Mouse (Mus musculus) hindbrain, embryonic 16.5 days (tissue): Measurements from ENCODE around the gene Hexb. TPM values are rescaled to one million over a fixed set of nuclear protein-coding genes. Genes with fewer than 3 reads are reported as not detected.

ENCODE experiments used
- ATAC-seq: fragments of 200-750 bp; cut with Nextera tagmentation; 2 replicates; pipeline ENCODE4 v1.8.0; 2017; ENCODE audit warnings: moderate TSS enrichment, moderate library complexity
- H3K27ac ChIP-seq: fragments of 300-500 bp; sonication (generic); 2 replicates; pipeline ENCODE4 v1.5.1; 2014; ENCODE audit warnings: low read depth, mild to moderate bottlenecking, control low read depth, low read length, moderate library complexity
- H3K27me3 ChIP-seq: fragments of 300-500 bp; sonication (generic); replicated peaks from 2 replicates; pipeline ENCODE4 v1.6.1; 2014; ENCODE audit warnings: low read length; ENCODE audit not compliant: control insufficient read depth, insufficient read depth
- H3K36me3 ChIP-seq: fragments of 300-500 bp; sonication (generic); 2 replicates; pipeline ENCODE4 v1.6.1; 2014; ENCODE audit warnings: mild to moderate bottlenecking, low read length, moderate library complexity, mixed read lengths; ENCODE audit not compliant: control insufficient read depth, insufficient read depth
- H3K4me1 ChIP-seq: fragments of 300-500 bp; sonication (generic); 2 replicates; pipeline ENCODE4 v1.6.1; 2014; ENCODE audit warnings: low read depth, low read length; ENCODE audit not compliant: control insufficient read depth, insufficient read depth
- H3K4me2 ChIP-seq: fragments of 300-500 bp; sonication (generic); 2 replicates; pipeline ENCODE4 v1.6.1; 2014; ENCODE audit warnings: mild to moderate bottlenecking, low read length, control low read depth, moderate library complexity
- H3K4me3 ChIP-seq: fragments of 300-500 bp; sonication (generic); 2 replicates; pipeline ENCODE4 v1.5.1; 2014; ENCODE audit warnings: mild to moderate bottlenecking, low read length, control low read depth, moderate library complexity
- H3K9ac ChIP-seq: fragments of 300-500 bp; sonication (generic); 2 replicates; pipeline ENCODE4 v1.6.1; 2014; ENCODE audit warnings: low read depth, mild to moderate bottlenecking, control low read depth, low read length, moderate library complexity
- H3K9me3 ChIP-seq: fragments of 300-500 bp; sonication (generic); 2 replicates; pipeline ENCODE4 v1.6.1; 2014; ENCODE audit warnings: mild to moderate bottlenecking, low read length, moderate library complexity; ENCODE audit not compliant: control insufficient read depth
- WGBS: fragments of 180-500 bp; shearing (Covaris S2); extraction: QIAGEN DNeasy Blood & Tissue Kit; methylation state at CpG from one replicate; pipeline ENCODE4 v1.1.7; 2014; 5-methylcytosine and 5-hydroxymethylcytosine counted together
- polyA plus RNA-seq: library from polyadenylated mRNA; unstranded; fragments of >200 nt; fragmentation: Nextera tagmentation; extraction: Ambion mirVana; gene quantifications from 2 replicates; pipeline ENCODE4 v1.2.1, GENCODE M21; 2015

The Hexb gene
- polyA plus RNA-seq, 1 experiment from 2014 or later: 58.5 TPM

DNA sequence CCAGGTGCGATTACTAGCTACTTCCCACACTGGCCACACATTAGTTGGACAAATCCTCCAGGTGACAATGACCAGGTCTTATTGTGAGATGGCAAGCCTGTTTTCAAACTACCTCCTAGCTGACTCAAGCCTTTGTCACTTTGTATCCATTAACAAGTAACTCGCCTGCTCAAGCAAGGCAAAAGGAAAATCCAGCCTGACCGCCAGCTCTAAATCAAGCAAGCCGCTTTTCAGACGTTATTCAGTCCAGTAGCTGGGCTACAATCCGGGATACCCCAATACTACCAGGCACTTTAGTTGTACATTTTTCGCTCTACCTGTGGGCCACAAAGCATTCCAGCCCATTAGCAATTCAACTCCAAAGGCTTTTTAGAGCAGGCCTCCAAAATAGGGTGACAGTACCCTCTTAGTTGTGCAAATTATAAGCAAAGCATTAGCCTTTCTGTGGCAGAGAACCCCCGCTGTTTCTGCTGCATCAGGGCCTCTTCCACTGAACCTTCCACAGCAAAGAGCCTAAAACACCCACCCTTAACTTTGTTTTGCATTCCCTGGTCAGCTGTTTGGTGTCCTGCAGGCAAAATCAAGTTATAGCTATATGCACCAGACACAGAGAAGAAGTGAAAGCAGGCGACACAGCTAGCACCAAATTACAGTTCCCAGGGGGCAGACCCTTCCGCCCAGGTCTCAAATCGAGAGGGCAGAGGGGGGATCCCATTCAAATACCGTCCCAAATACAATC is 1.8 kb downstream of the Hexb start:
- H3K36me3 ChIP-seq: no peaks in the 10 kb centered on the region
- H3K27me3 ChIP-seq: no peaks in the 10 kb centered on the region
- H3K9ac ChIP-seq: no peak overlapping the region
- H3K4me2 ChIP-seq: no peak overlapping the region; the same call in 1 of the 2 replicates
- H3K4me1 ChIP-seq: no peaks in the 10 kb centered on the region; the same call in none of the 2 replicates
- H3K9me3 ChIP-seq: no peaks in the 10 kb centered on the region
- ATAC-seq: no peak
- WGBS: 58% methylated on average over 12 of the region's 12 CpGs
- H3K4me3 ChIP-seq: no peak overlapping the region
- no peak overlapping the region for H3K27ac ChIP-seq

DNA sequence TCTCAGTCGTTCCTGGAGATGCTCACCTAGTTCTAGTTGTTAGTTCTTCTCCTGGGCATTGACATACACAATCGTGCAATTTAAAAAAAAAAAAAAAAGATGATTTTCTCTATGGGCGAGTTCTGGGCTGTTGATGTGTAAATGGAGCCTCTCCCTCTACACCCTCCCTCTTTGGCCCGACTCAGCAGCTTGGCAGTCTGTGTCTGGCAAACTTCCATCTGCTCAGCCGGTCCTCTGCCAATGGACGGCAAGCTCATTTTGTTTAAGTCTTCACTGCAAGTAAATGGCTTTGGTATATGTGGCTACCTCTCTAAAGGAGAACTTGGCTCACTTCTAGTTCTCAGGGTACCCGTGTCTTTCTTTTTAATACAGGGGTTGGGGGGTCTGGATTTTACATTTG is 4.7 kb downstream of the Hexb start:
- 33% methylated on average over 7 of the region's 7 CpGs for WGBS
- no peaks in the 10 kb centered on the region for H3K27me3 ChIP-seq
- peak; percentile 48 for ATAC-seq
- H3K36me3 ChIP-seq: no peaks in the 10 kb centered on the region
- H3K27ac ChIP-seq: no peak overlapping the region
- H3K9me3 ChIP-seq: no peaks in the 10 kb centered on the region
- H3K9ac ChIP-seq: no peak overlapping the region
- no peaks in the 10 kb centered on the region; the same call in none of the 2 replicates for H3K4me1 ChIP-seq
- H3K4me3 ChIP-seq: no peak overlapping the region
- H3K4me2 ChIP-seq: no peak overlapping the region

DNA sequence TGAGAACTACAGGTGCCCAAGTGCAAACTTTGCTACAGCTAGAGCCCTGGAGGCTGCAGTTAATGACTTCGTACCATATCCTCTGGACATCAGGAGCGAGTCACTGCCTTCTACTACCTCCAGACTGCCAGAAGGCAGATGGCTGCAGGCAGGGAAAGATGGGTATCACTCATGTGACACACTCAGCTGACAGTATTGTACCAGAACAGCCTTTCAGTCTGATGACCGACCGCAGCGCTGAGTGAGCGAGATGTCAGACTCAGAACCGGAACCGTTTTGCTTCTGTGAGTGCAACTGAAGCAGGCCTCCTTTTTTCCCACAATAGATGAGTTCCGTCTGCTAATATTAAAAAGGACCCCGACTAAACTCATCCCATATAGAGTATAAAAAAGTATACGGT is 5.5 kb downstream of the Hexb start:
- H3K9ac ChIP-seq: no peak overlapping the region
- no peak for ATAC-seq
- H3K27me3 ChIP-seq: no peaks in the 10 kb centered on the region
- no peak overlapping the region for H3K4me3 ChIP-seq
- H3K9me3 ChIP-seq: no peaks in the 10 kb centered on the region
- H3K27ac ChIP-seq: no peak overlapping the region
- WGBS: 83% methylated on average over 11 of the region's 11 CpGs
- H3K4me2 ChIP-seq: no peak overlapping the region
- no peaks in the 10 kb centered on the region; the same call in 1 of the 2 replicates for H3K4me1 ChIP-seq
- H3K36me3 ChIP-seq: no peaks in the 10 kb centered on the region

DNA sequence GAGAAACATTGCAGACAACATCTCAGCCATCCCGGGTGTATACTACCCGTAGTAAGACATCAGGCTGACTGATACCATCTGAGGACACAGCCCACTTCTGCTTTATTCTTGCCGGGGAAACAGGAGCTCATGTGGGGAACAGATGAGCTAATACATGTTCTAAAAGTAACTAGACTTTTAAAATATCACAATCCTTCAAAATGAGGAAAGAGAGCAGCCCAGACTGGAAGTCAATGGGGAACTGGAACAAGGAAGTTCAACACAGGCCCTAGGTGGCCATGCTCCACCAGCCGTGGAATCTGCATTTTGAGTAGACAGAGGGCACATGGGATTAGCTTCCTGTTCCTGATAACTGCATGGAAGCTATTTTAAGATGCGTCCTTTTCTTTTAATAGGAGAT is 10.5 kb downstream of the Hexb start:
- no peak for ATAC-seq
- no peaks in the 10 kb centered on the region for H3K4me1 ChIP-seq
- H3K27ac ChIP-seq: no peak overlapping the region
- no peaks in the 10 kb centered on the region for H3K27me3 ChIP-seq
- H3K4me2 ChIP-seq: no peak overlapping the region
- H3K9me3 ChIP-seq: no peaks in the 10 kb centered on the region
- H3K9ac ChIP-seq: no peak overlapping the region
- H3K4me3 ChIP-seq: no peak overlapping the region
- H3K36me3 ChIP-seq: no peaks in the 10 kb centered on the region
- WGBS: 91% methylated on average over 5 of the region's 5 CpGs

DNA sequence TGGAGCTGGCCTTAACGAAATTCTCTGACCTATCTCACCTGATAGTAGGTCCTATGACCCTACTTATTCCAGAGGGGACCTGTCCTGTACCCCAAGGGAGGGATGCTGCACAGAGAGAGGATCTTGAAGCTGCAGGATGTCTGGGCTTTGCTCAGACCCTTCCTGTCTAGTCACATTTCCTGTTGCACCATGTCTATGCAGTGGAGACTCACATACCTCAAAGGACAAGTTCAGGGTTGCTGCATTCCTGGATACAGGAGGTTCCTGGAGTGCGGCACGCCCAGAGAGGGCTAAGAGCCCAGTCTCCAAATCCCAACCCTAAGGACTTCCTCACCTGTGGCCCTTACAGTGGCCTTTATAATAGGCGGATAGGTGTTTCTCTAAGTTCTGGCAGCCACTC is 11.8 kb downstream of the Hexb start:
- no peak overlapping the region for H3K9ac ChIP-seq
- H3K27me3 ChIP-seq: no peaks in the 10 kb centered on the region
- H3K9me3 ChIP-seq: no peaks in the 10 kb centered on the region
- WGBS: 84% methylated on average over 4 of the region's 4 CpGs
- no peak overlapping the region for H3K27ac ChIP-seq
- no peak overlapping the region for H3K4me2 ChIP-seq
- no peaks in the 10 kb centered on the region for H3K36me3 ChIP-seq
- no peak overlapping the region for H3K4me3 ChIP-seq
- no peak for ATAC-seq
- H3K4me1 ChIP-seq: no peaks in the 10 kb centered on the region

DNA sequence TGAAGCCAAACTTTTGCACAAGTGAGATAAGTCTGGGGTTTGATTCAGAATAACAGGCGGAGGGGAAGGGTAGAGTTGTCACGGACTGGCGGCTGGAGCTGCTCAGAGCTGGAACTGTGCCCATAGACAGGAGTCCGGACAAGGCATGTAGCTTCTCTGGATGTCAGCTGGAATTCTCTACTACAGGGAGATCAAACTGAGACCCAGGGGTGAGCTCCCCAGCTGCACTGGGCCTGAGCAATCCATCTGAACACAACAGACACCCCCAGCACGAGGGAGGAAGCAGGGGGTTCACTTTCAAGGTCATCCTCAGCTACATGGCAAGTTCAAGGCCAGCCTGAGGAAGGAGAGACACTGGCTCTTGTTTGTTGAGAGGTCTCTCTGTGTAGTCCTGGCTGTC is 13.5 kb downstream of the Hexb start:
- 75% methylated on average over 5 of the region's 5 CpGs for WGBS
- ATAC-seq: no peak

DNA sequence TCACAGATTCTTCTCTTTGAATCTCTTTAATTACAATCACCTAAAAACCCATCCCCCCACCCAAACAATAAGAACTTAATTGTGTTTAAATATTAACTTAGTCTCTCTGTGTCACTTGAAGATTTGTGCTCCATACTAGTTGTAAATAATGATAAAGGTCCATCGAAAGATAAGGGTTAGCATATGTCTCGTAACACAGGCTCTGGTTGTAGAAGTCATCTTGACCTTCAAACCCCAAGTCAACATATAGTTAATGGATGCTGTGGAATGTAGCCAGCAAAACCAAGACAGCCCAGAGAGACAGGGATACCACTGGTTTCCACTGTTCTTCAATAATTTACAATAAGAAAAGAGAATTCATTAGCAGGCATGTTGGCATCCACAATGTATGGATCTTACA is 14.0 kb downstream of the Hexb start:
- no peak overlapping the region for H3K27ac ChIP-seq
- ATAC-seq: no peak

More for the DNA sequence above, 13.5 kb downstream of the Hexb start:
- H3K4me2 ChIP-seq: no peak overlapping the region
- H3K4me1 ChIP-seq: no peaks in the 10 kb centered on the region
- H3K27ac ChIP-seq: no peak overlapping the region
- no peaks in the 10 kb centered on the region for H3K9me3 ChIP-seq
- no peaks in the 10 kb centered on the region for H3K36me3 ChIP-seq
- no peaks in the 10 kb centered on the region for H3K27me3 ChIP-seq
- no peak overlapping the region for H3K4me3 ChIP-seq
- H3K9ac ChIP-seq: no peak overlapping the region

DNA sequence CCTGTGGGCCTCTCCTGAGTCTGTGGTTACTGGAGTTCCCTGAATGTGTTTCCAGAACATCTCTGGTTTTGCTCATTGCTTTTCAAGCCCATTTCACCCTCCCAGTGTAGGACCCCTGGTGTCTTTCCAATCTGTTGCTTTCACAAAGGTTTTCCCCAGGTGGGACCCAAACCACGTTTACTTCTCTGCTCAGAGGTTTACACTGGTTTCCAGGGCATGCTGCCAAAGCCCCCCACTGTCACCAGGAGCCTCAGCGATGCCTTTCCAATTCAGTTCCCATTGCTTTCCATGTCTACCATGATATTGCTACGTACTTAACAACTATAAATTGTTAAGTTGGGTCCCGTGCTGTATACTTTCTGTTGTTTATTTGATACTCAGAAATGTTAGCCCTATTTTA is 15.3 kb downstream of the Hexb start:
- ATAC-seq: no peak
- peaks cover 4% of the 10 kb centered on the region; the same call in 1 of the 2 replicates for H3K36me3 ChIP-seq
- no peaks in the 10 kb centered on the region for H3K4me1 ChIP-seq
- H3K27me3 ChIP-seq: no peaks in the 10 kb centered on the region
- no peak overlapping the region for H3K4me3 ChIP-seq
- no peak overlapping the region for H3K27ac ChIP-seq
- no peak overlapping the region for H3K4me2 ChIP-seq
- 66% methylated on average over 4 of the region's 4 CpGs for WGBS
- H3K9ac ChIP-seq: no peak overlapping the region
- no peaks in the 10 kb centered on the region for H3K9me3 ChIP-seq

More for the DNA sequence above, 14.0 kb downstream of the Hexb start:
- Histone ChIP-seq H3K4me1 (no peaks in the 10 kb centered on the region), H3K9ac (no peak overlapping the region), H3K36me3 (peaks cover under 1% of the 10 kb centered on the region; the same call in 1 of the 2 replicates), H3K9me3 (no peaks in the 10 kb centered on the region), H3K27me3 (no peaks in the 10 kb centered on the region), H3K4me3 (no peak overlapping the region), H3K4me2 (no peak overlapping the region)
- WGBS: 96% methylated on average over 2 of the region's 2 CpGs

DNA sequence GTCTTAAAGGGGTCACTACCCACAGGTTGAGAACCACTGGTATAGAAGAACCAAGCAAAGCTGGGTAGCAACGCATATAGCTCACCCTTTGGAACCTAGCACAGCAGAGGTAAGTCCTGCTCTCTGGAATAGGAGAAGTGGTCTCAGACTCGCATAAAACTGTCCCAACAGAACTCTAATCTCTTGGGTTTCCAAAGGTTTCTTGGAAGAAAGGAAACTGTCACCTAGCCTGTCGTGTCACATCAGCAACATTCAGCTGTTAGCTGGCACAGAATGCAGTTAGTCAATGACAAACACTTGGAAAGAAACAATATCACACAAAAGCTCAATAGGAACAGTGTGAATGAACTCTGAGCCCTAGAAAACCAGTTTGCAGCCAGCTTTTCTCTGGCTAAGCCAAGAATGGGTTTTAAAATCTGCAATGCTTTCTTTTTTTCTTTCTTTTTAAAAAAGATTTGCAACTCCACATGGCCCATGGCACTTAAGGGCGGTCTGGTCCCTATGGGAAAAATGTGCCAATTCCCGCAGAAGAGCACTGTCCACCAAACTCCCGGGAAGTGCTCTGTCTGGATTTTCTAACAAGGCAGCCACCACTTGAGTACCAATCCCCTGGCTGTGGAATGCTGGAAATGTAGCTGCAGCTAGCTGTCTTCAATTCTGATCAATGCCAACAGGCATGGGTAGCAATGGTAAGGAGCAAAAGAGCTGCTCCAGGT is 17.9 kb downstream of the Hexb start:
- H3K9me3 ChIP-seq: no peaks in the 10 kb centered on the region
- peaks cover 11% of the 10 kb centered on the region for H3K36me3 ChIP-seq
- ATAC-seq: no peak
- H3K9ac ChIP-seq: no peak overlapping the region
- H3K4me1 ChIP-seq: no peaks in the 10 kb centered on the region
- H3K27ac ChIP-seq: no peak overlapping the region; the same call in 1 of the 2 replicates
- 52% methylated on average over 6 of the region's 6 CpGs for WGBS
- no peaks in the 10 kb centered on the region for H3K27me3 ChIP-seq
- H3K4me2 ChIP-seq: no peak overlapping the region
- no peak overlapping the region for H3K4me3 ChIP-seq
